Mouse (Mus musculus) thymus, adult 2 months (tissue): ENCODE results near the gene Cd300lf. TPM values are rescaled to one million over a fixed set of nuclear protein-coding genes. Genes with fewer than 3 reads are reported as not detected.

Experiments
- DNase-seq: peaks from one replicate; pipeline ENCODE4 v3.0.0; 2021
- H3K27ac ChIP-seq: fragments of 200-500 bp; 2 replicates; pipeline ENCODE4 v1.5.1; 2012; ENCODE audit warnings: low read length, control low read depth; ENCODE audit not compliant: control insufficient read depth, insufficient read depth
- H3K27me3 ChIP-seq: fragments of 200-500 bp; 2 replicates; pipeline ENCODE4 v1.6.1; 2012; ENCODE audit warnings: mild to moderate bottlenecking, low read length, moderate library complexity, mixed read lengths; ENCODE audit not compliant: control insufficient read depth, insufficient read depth
- H3K36me3 ChIP-seq: fragments of 200-500 bp; 2 replicates; pipeline ENCODE4 v1.6.1; 2012; ENCODE audit warnings: mild to moderate bottlenecking, low read length, moderate library complexity; ENCODE audit not compliant: control insufficient read depth, insufficient read depth
- H3K4me1 ChIP-seq: fragments of 200-500 bp; replicated peaks from 2 replicates; pipeline ENCODE4 v1.6.1; 2012; ENCODE audit warnings: low read length; ENCODE audit not compliant: control insufficient read depth, insufficient read depth
- H3K4me3 ChIP-seq: fragments of 200-500 bp; 2 replicates; pipeline ENCODE4 v1.5.1; 2012; ENCODE audit warnings: mild to moderate bottlenecking, low read length, control low read depth, moderate library complexity; ENCODE audit not compliant: control insufficient read depth, insufficient read depth
- CTCF ChIP-seq: fragments of 200-500 bp; IDR thresholded peaks from 2 replicates; pipeline ENCODE4 v1.5.1; 2012; ENCODE audit warnings: mild to moderate bottlenecking, control low read depth, low read length, moderate library complexity, borderline replicate concordance; ENCODE audit not compliant: control insufficient read depth, poor library complexity, insufficient read depth; ENCODE audit errors: extremely low read depth
- POLR2A ChIP-seq: fragments of 200-500 bp; IDR thresholded peaks from 2 replicates; pipeline ENCODE4 v1.6.1; 2012; ENCODE audit warnings: mild to moderate bottlenecking, low read length, control low read depth, moderate library complexity; ENCODE audit not compliant: control insufficient read depth, poor library complexity, insufficient read depth; ENCODE audit errors: extremely low read depth
- WGBS: fragments of 180-500 bp; shearing (Covaris S2); methylation state at CpG from one replicate; pipeline ENCODE4 v1.1.7; 2018; 5-methylcytosine and 5-hydroxymethylcytosine counted together
- polyA plus RNA-seq: library from polyadenylated mRNA; depleted of rRNA; stranded (reverse); fragments of >200 nt; gene quantifications from 2 replicates; pipeline ENCODE4 v1.2.3, GENCODE M21; 2012; rRNA removed

The Cd300lf gene
- polyA plus RNA-seq, 1 experiment: 10.4 TPM

DNA sequence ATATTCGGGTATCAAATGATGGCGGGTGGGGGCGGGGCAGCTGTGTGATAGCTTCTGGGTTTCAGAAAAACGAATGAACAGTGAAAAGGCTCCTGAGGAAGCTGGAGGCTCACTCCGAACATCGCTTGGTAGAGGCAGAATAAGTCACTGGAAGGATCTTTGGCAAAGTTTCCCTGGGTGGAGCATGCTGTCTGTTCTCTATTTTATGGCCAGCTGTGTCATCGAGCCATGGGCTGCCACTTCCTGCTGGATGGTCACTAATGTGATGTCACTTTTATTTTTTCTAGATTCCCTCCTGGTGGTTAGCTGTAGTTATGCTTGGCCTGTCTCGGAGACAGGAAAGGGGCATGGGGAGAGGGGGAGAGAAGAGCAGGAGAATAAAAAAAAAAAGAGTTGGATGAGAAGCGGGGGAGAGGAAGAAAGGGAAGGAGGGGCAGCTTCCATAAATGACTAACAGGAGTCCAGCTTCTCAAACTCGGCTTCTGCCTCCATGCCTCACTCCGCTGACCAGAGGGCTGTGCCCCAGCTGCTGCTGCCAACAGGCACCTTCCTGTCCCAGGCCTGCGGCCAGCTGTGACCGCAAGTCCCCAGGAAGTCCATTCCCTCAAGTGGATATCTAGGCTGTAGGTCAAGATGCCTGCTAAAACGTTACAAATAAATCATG, 62.0 kb downstream of the Cd300lf start:
- Histone ChIP-seq H3K4me1 (no peaks in the 10 kb centered on the region), H3K36me3 (no peaks in the 10 kb centered on the region), H3K27me3 (no peaks in the 10 kb centered on the region), H3K4me3 (no peak overlapping the region), H3K27ac (no peak overlapping the region)
- DNase-seq: no peak
- TF ChIP-seq POLR2A: no peak
- TF ChIP-seq CTCF: no peak
- WGBS: 10% methylated on average over 14 of the region's 14 CpGs

DNA sequence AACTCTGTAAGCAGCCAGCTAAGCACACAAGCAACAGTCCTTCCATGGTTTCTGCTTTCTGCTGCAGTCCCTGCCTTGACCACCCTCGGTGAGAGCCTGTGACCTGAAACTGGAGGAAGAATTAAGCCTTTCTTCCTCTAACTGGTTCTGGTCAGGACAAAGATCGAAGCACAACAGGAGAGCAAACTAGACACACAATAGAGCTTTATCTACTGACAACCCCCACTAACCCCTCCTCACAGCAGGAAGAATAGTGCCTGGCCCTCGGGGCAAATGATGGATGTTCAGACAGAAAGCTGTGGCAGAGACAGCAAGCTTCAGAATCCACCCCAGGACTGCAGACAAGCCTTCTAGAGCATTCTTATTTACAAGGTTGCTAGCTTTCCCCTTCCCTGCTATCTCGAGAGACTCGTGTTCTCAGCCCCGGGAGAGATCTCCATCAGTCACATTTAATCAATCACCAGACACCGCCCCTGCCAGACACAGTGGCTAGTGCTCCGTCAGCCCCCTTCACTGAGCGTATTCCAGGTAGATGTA, 62.7 kb downstream of the Cd300lf start:
- no peaks in the 10 kb centered on the region for H3K4me1 ChIP-seq
- DNase-seq: no peak
- H3K27me3 ChIP-seq: no peaks in the 10 kb centered on the region
- TF ChIP-seq POLR2A (no peak), CTCF (no peak)
- H3K4me3 ChIP-seq: no peak overlapping the region
- 44% methylated on average over 9 of the region's 9 CpGs for WGBS
- H3K27ac ChIP-seq: no peak overlapping the region
- no peaks in the 10 kb centered on the region for H3K36me3 ChIP-seq

DNA sequence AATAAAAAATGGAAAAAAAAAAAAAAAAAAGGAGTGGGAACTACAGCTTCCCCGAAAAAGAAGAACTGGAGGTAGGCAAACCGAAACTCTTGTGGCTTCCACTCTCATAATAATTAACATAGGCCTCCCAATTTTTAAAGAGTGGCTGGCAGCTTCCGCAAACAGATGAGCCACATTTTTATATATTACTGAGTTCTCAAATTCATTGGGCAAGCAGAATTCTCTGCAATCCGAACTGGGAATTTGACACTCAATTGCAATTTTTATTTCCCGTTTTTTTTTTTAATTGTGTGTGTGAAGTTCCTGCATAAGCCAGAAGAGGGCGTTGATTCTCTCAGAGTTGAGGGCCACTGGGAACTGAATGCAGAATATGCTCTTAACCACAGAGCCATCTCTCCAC, 67.0 kb downstream of the Cd300lf start:
- H3K4me3 ChIP-seq: no peak overlapping the region
- no peaks in the 10 kb centered on the region for H3K4me1 ChIP-seq
- H3K27me3 ChIP-seq: no peaks in the 10 kb centered on the region
- DNase-seq: no peak
- no peaks in the 10 kb centered on the region for H3K36me3 ChIP-seq
- no peak overlapping the region for H3K27ac ChIP-seq
- TF ChIP-seq CTCF (no peak), POLR2A (no peak)
- 18% methylated on average over 6 of the region's 6 CpGs for WGBS

Other genes with a start within 250 kb of the Cd300lf start
- 3.7 and 4.2 TPM in 2 replicates for gene Cd300a, start 244.0 kb downstream of the Cd300lf start, polyA plus RNA-seq
- 0.78 and 1.1 TPM in 2 replicates for gene Cd300lb, start 199.6 kb downstream of the Cd300lf start, polyA plus RNA-seq
- gene Cd300c, start 164.8 kb downstream of the Cd300lf start, polyA plus RNA-seq: 2.1 and 5.8 TPM in 2 replicates
- gene Cd300ld, start 144.1 kb downstream of the Cd300lf start, polyA plus RNA-seq: 0.91 and 1.3 TPM in 2 replicates
- 15.3 and 19.9 TPM in 2 replicates for gene Cd300c2, start 132.1 kb downstream of the Cd300lf start, polyA plus RNA-seq
- 0.42 and 0.90 TPM in 2 replicates for gene Cd300ld2, start 117.8 kb downstream of the Cd300lf start, polyA plus RNA-seq
- gene Cd300ld4, start 107.0 kb downstream of the Cd300lf start, polyA plus RNA-seq: 1.1 and 6.4 TPM in 2 replicates
- gene Cd300ld5, start 96.2 kb downstream of the Cd300lf start, polyA plus RNA-seq: 6.0 and 9.4 TPM in 2 replicates
- gene Cd300ld3, start 85.6 kb downstream of the Cd300lf start, polyA plus RNA-seq: 41.5 and 45.3 TPM in 2 replicates
- 0.12 TPM in 1 of 2 replicates, not detected in the other for gene Cd300e, start 71.8 kb downstream of the Cd300lf start, polyA plus RNA-seq
- 15.1 and 18.3 TPM in 2 replicates for gene Rab37, start 42.6 kb downstream of the Cd300lf start, polyA plus RNA-seq
- 202 and 207 TPM in 2 replicates for gene Slc9a3r1, start 29.3 kb upstream of the Cd300lf start, polyA plus RNA-seq
- gene Tmem104, start 53.5 kb upstream of the Cd300lf start, polyA plus RNA-seq: 24.1 and 26.8 TPM in 2 replicates
- 9.8 and 11.8 TPM in 2 replicates for gene Nat9, start 53.9 kb upstream of the Cd300lf start, polyA plus RNA-seq
- gene Grin2c, start 133.3 kb upstream of the Cd300lf start, polyA plus RNA-seq: 6.5 and 7.1 TPM in 2 replicates
- gene Fdxr, start 143.1 kb upstream of the Cd300lf start, polyA plus RNA-seq: 31.8 and 36.3 TPM in 2 replicates
- gene Fads6, start 163.7 kb upstream of the Cd300lf start, polyA plus RNA-seq: 1.6 and 2.1 TPM in 2 replicates
- 0.26 and 0.32 TPM in 2 replicates for gene Otop2, start 173.2 kb upstream of the Cd300lf start, polyA plus RNA-seq
- 0.05 and 0.11 TPM in 2 replicates for gene Ush1g, start 188.0 kb upstream of the Cd300lf start, polyA plus RNA-seq
- gene Otop3, start 200.7 kb upstream of the Cd300lf start, polyA plus RNA-seq: 0.06 and 0.12 TPM in 2 replicates
- gene Hid1, start 233.8 kb upstream of the Cd300lf start, polyA plus RNA-seq: 127 and 143 TPM in 2 replicates
- gene Cdr2l, start 247.9 kb upstream of the Cd300lf start, polyA plus RNA-seq: 14.3 and 15.1 TPM in 2 replicates